8 mouse cellular contexts compared by ENCODE assay signal in genomic region chr4:95052025-95052899, GRCm38 (mm10). TPM values are rescaled to one million over a fixed set of nuclear protein-coding genes. Genes with fewer than 3 reads are reported as not detected.
A peak's percentile ranks its signal among the peaks of the same experiment; 100 is the strongest.
DNase-seq lines count a peak whose midpoint lies in the region; ATAC-seq and TF ChIP-seq lines count a peak whose summit lies in the region.

Gene Jun (minus strand): TSS chr4:95052222.

- no peaks in the 10 kb centered on the region for H3K27me3 ChIP-seq in forebrain, embryonic 15.5 days

- peak; percentile 7; the same call in 1 of the 2 replicates for TF ChIP-seq CTCF in lung, adult 2 months (IDR thresholded peaks at IDR 0.05; ENCODE audit: insufficient read depth, low read length)

- no peaks in the 10 kb centered on the region for H3K36me3 ChIP-seq in forebrain, embryonic 15.5 days

- H3K4me2 ChIP-seq in forebrain, embryonic 15.5 days (replicated peaks), result peak within 1 kb of the TSS; percentile 97

- intact Hi-C loops in heart, postnatal 25 days (cut with DNase I), result loop anchor here (2.0 to 10.0 kb wide), 7 partner anchors 60 to 819 kb away; no protein-coding TSS in a partner anchor

- peak; percentile 96 for ATAC-seq in forebrain, embryonic 15.5 days (replicated peaks)
- ATAC-seq in neutrophil, adult 5-6 weeks (ENCODE audit: extremely low read depth, insufficient number of reproducible peaks, low FRiP score, poor library complexity, severe bottlenecking), result peak; percentile 68

- H3K4me3 ChIP-seq in forebrain, embryonic 15.5 days, result peak within 1 kb of the TSS; percentile 89
- H3K4me3 ChIP-seq in lung, adult 2 months (replicated peaks; ENCODE audit: extremely low read depth, low read depth, low read length), result peak within 1 kb of the TSS; percentile 95

- no peaks in the 10 kb centered on the region for H3K9me3 ChIP-seq in forebrain, embryonic 15.5 days

- peak; percentile 98 for DNase-seq in ES-CJ7 (ENCODE audit: low read depth, low spot score)
- DNase-seq in cerebellum, adult 11-12 months, result peak; percentile 100
- DNase-seq in heart, postnatal 25 days (ENCODE audit: low spot score), result peak; percentile 100
- DNase-seq in layer of hippocampus, adult 18-20 months (ENCODE audit: low spot score in 2 of 2), result peak; percentile 100
- peak; percentile 99 for DNase-seq in lung, adult 2 months
- DNase-seq in thymus, adult 18-20 months, result peak; percentile 98 to 100

- H3K4me1 ChIP-seq in forebrain, embryonic 15.5 days, result peaks cover 37% of the 10 kb centered on the region
- H3K4me1 ChIP-seq in lung, adult 2 months (ENCODE audit: control insufficient read depth, insufficient read depth, low read length), result peaks cover 4% of the 10 kb centered on the region; the same call in 1 of the 2 replicates

- peak within 1 kb of the TSS; percentile 97 for H3K27ac ChIP-seq in forebrain, embryonic 15.5 days (replicated peaks)

- peak within 1 kb of the TSS; percentile 85 for H3K9ac ChIP-seq in forebrain, embryonic 15.5 days (replicated peaks)

- WGBS in forebrain, embryonic 15.5 days, result under 1% methylated on average over 68 of the region's 68 CpGs
- under 1% methylated on average over 68 of the region's 68 CpGs for WGBS in lung, adult 2 months

- TF ChIP-seq POLR2A in lung, adult 2 months (IDR thresholded peaks at IDR 0.05; ENCODE audit: borderline replicate concordance, extremely low read depth, low read depth, low read length), result peak; percentile 100

RNA-seq across cellular contexts. Expression of gene Jun, which starts in this region (rescaled TPM):
- polyA plus RNA-seq in forebrain, embryonic 15.5 days (2015; fragmentation: Nextera tagmentation; extraction: Ambion mirVana), result 80.2 and 85.5 TPM in 2 replicates
- total RNA-seq in heart, postnatal 25 days (2021), result 10 to 100 TPM; 41.1 to 58.1 TPM
- 100 to 1,000 TPM; 119 to 126 TPM for total RNA-seq in layer of hippocampus, adult 18-20 months (2021)
- 176 and 282 TPM in 2 replicates for polyA plus RNA-seq in lung, adult 2 months (2012; rRNA removed)
- 106 TPM in 2 replicates for total RNA-seq in neutrophil, adult 5-6 weeks (2017)

Comparison
In these comparisons a context has a peak if more than half of its experiments do, and no peak if none do; other contexts are left out.
1. Peak in every context shown above with its lines: DNase-seq, ATAC-seq, H3K4me3 ChIP-seq and H3K27ac ChIP-seq.